Mouse (Mus musculus) thymus, adult 2 months (tissue): ENCODE data around the gene Ttc21a. TPM values are rescaled to one million over a fixed set of nuclear protein-coding genes. Genes with fewer than 3 reads are reported as not detected.

Experiments used
- DNase-seq: peaks from one replicate; pipeline ENCODE4 v3.0.0; 2021
- H3K27ac ChIP-seq: fragments of 200-500 bp; 2 replicates; pipeline ENCODE4 v1.5.1; 2012; ENCODE audit warnings: low read length, control low read depth; ENCODE audit not compliant: control insufficient read depth, insufficient read depth
- H3K27me3 ChIP-seq: fragments of 200-500 bp; 2 replicates; pipeline ENCODE4 v1.6.1; 2012; ENCODE audit warnings: mild to moderate bottlenecking, low read length, moderate library complexity, mixed read lengths; ENCODE audit not compliant: control insufficient read depth, insufficient read depth
- H3K36me3 ChIP-seq: fragments of 200-500 bp; 2 replicates; pipeline ENCODE4 v1.6.1; 2012; ENCODE audit warnings: mild to moderate bottlenecking, low read length, moderate library complexity; ENCODE audit not compliant: control insufficient read depth, insufficient read depth
- H3K4me1 ChIP-seq: fragments of 200-500 bp; replicated peaks from 2 replicates; pipeline ENCODE4 v1.6.1; 2012; ENCODE audit warnings: low read length; ENCODE audit not compliant: control insufficient read depth, insufficient read depth
- H3K4me3 ChIP-seq: fragments of 200-500 bp; 2 replicates; pipeline ENCODE4 v1.5.1; 2012; ENCODE audit warnings: mild to moderate bottlenecking, low read length, control low read depth, moderate library complexity; ENCODE audit not compliant: control insufficient read depth, insufficient read depth
- CTCF ChIP-seq: fragments of 200-500 bp; IDR thresholded peaks from 2 replicates; pipeline ENCODE4 v1.5.1; 2012; ENCODE audit warnings: mild to moderate bottlenecking, control low read depth, low read length, moderate library complexity, borderline replicate concordance; ENCODE audit not compliant: control insufficient read depth, poor library complexity, insufficient read depth; ENCODE audit errors: extremely low read depth
- POLR2A ChIP-seq: fragments of 200-500 bp; IDR thresholded peaks from 2 replicates; pipeline ENCODE4 v1.6.1; 2012; ENCODE audit warnings: mild to moderate bottlenecking, low read length, control low read depth, moderate library complexity; ENCODE audit not compliant: control insufficient read depth, poor library complexity, insufficient read depth; ENCODE audit errors: extremely low read depth
- WGBS: fragments of 180-500 bp; shearing (Covaris S2); methylation state at CpG from one replicate; pipeline ENCODE4 v1.1.7; 2018; 5-methylcytosine and 5-hydroxymethylcytosine counted together
- polyA plus RNA-seq: library from polyadenylated mRNA; depleted of rRNA; stranded (reverse); fragments of >200 nt; gene quantifications from 2 replicates; pipeline ENCODE4 v1.2.3, GENCODE M21; 2012

The Ttc21a gene
- polyA plus RNA-seq, 1 experiment = 0.18 TPM

- Histone ChIP-seq H3K27ac (no peak overlapping the region), H3K27me3 (no peaks in the 10 kb centered on the region), H3K4me1 (no peaks in the 10 kb centered on the region), H3K4me3 (no peak overlapping the region), H3K36me3 (no peaks in the 10 kb centered on the region)
- DNase-seq = no peak
- 90% methylated on average over 6 of the region's 6 CpGs for WGBS
- no peak for TF ChIP-seq CTCF
- no peak for TF ChIP-seq POLR2A
These were observed 13.0 kb downstream of the Ttc21a start for GRCm38 (mm10) chr9:119950434-119950833.

- WGBS = 93% methylated on average over 9 of the region's 9 CpGs
- Histone ChIP-seq H3K4me3 (no peak overlapping the region), H3K36me3 (no peaks in the 10 kb centered on the region), H3K27me3 (no peaks in the 10 kb centered on the region), H3K27ac (no peak overlapping the region), H3K4me1 (no peaks in the 10 kb centered on the region)
- TF ChIP-seq CTCF (no peak), POLR2A (no peak)
- no peak for DNase-seq
These were observed 14.0 kb downstream of the Ttc21a start for GRCm38 (mm10) chr9:119951388-119951787.

- no peak for DNase-seq
- no peaks in the 10 kb centered on the region for H3K4me1 ChIP-seq
These were observed 21.4 kb downstream of the Ttc21a start for GRCm38 (mm10) chr9:119958835-119959234.

GRCm38 (mm10) chr9:119962216-119962615 lies 24.8 kb downstream of the Ttc21a start:
- 57% methylated on average over 4 of the region's 4 CpGs for WGBS
- TF ChIP-seq CTCF (no peak), POLR2A (no peak)

More at GRCm38 (mm10) chr9:119958835-119959234, 21.4 kb downstream of the Ttc21a start:
- H3K36me3 ChIP-seq = no peaks in the 10 kb centered on the region
- H3K27me3 ChIP-seq = no peaks in the 10 kb centered on the region
- WGBS = 84% methylated on average over 9 of the region's 9 CpGs
- no peak overlapping the region for H3K4me3 ChIP-seq
- TF ChIP-seq POLR2A (no peak), CTCF (no peak)
- no peak overlapping the region for H3K27ac ChIP-seq

GRCm38 (mm10) chr9:119962987-119963667 lies 25.7 kb downstream of the Ttc21a start:
- TF ChIP-seq CTCF (peak; percentile 97), POLR2A (no peak)
- Histone ChIP-seq H3K27me3 (no peaks in the 10 kb centered on the region), H3K27ac (no peak overlapping the region), H3K4me3 (no peak overlapping the region), H3K4me1 (no peaks in the 10 kb centered on the region), H3K36me3 (no peaks in the 10 kb centered on the region)
- DNase-seq = peak; percentile 82
- 36% methylated on average over 21 of the region's 21 CpGs for WGBS

More at GRCm38 (mm10) chr9:119962216-119962615, 24.8 kb downstream of the Ttc21a start:
- H3K4me3 ChIP-seq = no peak overlapping the region
- no peak overlapping the region for H3K27ac ChIP-seq
- DNase-seq = no peak
- H3K36me3 ChIP-seq = no peaks in the 10 kb centered on the region
- H3K4me1 ChIP-seq = no peaks in the 10 kb centered on the region
- H3K27me3 ChIP-seq = no peaks in the 10 kb centered on the region

GRCm38 (mm10) chr9:119964206-119964605 lies 26.8 kb downstream of the Ttc21a start:
- no peak for TF ChIP-seq CTCF
- no peak for TF ChIP-seq POLR2A
- no peak overlapping the region for H3K27ac ChIP-seq
- WGBS = 81% methylated on average over 3 of the region's 3 CpGs
- DNase-seq = no peak
- H3K27me3 ChIP-seq = no peaks in the 10 kb centered on the region
- no peaks in the 10 kb centered on the region for H3K36me3 ChIP-seq
- no peak overlapping the region for H3K4me3 ChIP-seq
- H3K4me1 ChIP-seq = no peaks in the 10 kb centered on the region

GRCm38 (mm10) chr9:119965186-119965585 lies 27.8 kb downstream of the Ttc21a start:
- Histone ChIP-seq H3K36me3 (no peaks in the 10 kb centered on the region), H3K27me3 (no peaks in the 10 kb centered on the region), H3K4me3 (no peak overlapping the region), H3K4me1 (no peaks in the 10 kb centered on the region), H3K27ac (no peak overlapping the region)
- no peak for DNase-seq
- WGBS = 88% methylated on average over 3 of the region's 3 CpGs
- TF ChIP-seq CTCF = no peak
- TF ChIP-seq POLR2A = no peak
